Mouse (Mus musculus) hindlimb bud, embryonic 11.5 days (tissue): ENCODE results near the gene Cebpg.

Experiments
- DNase-seq: peaks from one replicate; pipeline ENCODE4 v3.0.0-alpha.2; 2012; ENCODE audit warnings: low read depth, low spot score; ENCODE audit errors: extremely low spot score

The Cebpg gene

DNA sequence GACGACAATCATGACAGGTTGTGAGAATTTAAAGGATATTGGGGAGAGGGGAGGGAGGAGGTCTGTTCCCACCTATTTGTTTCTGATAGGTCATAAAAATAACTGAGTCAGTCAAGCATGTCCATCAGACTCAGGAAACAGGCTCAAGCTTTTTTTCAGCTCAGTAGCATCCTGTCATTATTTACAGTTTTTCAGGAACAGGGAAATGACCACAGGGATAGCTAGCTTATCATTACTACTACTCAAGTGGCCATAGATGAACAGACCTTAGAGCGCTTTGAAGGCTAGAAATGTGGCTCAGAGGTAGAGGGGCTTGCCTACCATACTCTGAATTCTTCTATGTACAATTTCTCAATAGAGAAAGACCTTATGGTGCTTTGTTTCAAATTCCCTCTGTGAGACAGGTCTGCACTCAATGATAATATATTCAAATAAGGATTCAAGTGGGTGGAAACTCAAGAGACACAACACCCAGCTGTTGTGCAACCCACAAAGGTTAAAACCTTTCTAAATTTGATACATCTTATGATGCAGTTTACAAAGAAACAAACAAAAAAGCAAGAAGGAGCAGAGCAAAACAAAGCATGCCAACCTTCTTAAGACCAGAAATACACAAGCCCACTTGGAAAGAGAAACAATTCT, 1.3 kb downstream of the Cebpg start:
- DNase-seq, result no peak

DNA sequence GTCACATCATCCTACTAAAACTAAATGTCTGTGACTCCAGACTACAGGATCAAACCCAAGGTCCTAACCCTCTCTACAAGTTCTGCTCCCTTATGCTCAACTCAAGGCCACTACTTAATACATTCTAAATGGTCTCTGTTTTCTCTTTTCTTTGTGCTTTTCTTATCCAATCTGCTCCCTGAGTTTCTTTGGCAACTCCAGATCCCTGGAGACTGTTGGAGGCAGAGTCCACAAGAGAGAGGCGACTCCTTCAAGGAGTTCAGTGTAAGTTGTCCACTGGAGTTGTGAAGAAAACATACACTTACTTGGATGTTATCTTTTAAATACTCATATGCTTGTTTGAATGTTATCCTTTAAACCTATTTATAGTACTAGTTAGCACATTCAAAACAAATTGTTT, 2.1 kb downstream of the Cebpg start:
- no peak for DNase-seq

DNA sequence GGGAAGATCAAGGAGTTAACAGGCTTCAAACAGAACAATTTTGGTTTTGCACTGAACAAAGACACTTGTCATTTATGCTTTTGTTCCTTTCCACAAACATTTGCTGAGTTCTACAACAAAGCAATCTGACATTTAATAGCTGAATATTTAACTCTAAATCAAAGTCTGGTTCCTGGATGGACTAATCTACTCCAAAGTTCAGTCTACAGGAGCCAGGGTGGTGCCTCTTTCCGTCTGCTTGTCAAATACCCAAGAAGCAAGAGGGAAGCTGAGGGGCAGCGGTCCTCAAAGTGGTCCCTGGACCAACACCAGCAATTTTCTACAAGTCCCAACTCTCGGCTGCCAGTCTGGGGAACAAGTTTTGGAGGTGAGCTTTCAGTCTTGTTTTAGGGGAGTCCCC, 3.2 kb downstream of the Cebpg start:
- no peak for DNase-seq

DNA sequence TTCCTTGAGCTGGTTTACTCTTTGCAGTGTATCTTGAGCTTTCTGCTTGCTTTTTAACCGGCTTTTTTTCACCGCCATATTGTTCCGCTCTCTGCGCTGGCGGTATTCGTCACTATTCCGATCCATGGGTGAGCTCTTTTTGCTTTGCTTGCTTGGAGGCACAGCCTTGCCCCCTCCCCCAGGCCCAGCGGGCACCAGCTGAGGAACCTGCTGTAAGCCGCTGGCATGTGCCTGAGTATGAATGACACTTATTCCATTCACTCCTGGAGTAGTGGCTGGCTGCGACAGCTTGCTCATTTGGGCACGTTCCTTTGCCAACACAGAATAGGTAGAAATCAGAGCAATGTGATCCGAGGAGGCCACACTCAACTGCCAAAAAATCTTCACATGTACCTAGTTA, 5.8 kb downstream of the Cebpg start:
- DNase-seq, result no peak

DNA sequence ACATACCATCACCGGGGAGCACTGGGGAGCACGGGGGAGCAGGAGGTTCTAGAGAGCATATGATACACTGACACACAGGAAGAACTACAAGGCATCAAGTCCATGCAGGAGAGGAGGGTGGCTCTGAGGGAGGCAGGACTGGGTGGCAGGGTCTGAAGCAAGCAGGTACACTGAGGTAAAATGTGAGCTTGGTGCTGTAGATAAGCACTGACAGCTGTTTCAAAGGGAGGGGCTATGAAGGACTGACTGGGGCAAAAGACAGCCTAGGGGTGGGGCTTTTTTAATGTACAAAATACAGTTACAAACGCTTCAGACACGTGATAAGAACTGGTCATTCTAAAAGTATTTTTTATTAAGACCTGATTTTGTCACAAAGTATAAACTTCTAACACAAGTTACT, 10.3 kb downstream of the Cebpg start:
- no peak for DNase-seq

DNA sequence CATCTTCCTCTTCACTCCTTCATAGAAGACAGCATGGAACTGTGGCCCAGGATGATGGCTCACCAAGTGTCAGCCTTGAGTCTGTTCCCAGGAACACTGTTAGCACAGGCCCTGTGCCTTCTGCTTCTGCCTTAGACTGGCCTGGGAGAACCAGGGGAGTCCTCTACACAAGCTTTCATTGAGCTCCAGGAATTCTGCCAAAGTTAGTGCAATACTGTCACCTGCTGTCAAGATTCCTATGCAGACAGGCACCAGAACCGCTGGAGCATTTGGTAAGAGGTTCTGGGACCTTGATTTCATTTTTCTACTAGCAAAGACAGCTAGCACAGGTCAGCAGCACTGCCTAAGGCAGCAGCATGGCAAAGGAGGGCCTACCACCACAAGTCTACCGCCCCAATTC, 11.7 kb downstream of the Cebpg start:
- no peak for DNase-seq

DNA sequence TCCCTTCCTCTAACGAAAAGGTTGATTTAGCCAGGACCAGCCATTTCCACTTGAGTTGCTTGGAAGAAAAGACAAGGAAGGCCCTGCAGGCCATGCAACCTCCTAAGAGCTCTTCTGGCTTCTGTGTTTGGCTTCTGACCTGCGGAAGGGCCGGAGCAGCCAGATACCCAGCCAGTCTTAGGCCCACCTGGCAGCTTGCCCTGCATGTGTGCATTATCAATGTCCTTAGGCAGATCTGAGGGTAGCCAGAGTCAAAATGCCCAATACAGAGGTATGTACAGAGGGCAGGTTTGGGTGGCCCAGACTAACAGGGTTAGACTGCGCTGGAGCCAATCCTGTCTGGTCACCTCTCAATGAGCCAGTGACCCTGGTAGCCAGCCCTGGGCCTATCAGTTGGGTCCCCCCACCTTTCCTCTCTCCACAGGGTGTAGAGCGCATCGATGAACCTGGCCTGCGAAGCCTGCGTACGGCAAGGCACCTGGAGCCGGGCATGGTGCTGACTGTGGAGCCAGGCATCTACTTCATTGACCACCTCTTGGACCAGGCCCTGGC, 13.0 kb downstream of the Cebpg start:
- DNase-seq, result no peak

DNA sequence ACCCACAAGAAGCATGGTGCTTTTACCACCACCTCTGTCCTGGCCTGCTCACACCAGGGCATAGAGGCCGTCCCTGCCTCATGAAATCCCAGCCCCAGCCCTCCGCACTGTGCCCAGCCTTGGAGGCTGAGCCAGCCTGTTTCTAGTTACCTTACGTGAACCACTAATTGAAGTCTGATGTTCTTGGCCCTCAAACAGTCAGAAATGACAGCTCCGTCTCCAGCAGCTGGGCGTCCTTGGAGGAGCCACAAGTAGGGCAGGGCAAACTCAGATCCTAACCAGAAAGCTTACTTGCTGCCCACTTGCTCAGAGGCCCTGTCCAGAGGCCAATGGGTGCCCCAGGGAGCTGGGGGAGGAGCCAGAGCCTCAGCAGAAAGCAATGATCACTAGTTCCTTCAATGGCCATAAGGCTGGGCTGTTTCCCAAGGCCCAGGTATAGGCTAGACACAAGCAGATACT, 13.6 kb downstream of the Cebpg start:
- DNase-seq, result peak; percentile 22

DNA sequence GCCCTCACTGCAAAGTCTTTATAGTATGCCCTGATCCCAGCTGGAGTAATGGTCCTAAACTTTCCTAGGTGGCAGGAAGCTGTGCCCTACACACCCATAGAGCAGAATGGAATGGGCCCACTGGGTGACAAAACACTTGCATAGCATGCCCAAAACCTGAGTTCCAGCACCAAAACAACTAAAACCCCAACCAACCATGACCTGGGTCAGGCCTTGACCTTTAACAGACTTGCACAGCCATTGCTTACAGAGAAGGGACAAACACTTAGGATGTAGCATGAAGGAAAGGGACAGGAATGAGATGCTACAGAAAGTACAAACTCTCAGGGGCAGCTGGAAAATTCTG, 14.2 kb downstream of the Cebpg start:
- no peak for DNase-seq

DNA sequence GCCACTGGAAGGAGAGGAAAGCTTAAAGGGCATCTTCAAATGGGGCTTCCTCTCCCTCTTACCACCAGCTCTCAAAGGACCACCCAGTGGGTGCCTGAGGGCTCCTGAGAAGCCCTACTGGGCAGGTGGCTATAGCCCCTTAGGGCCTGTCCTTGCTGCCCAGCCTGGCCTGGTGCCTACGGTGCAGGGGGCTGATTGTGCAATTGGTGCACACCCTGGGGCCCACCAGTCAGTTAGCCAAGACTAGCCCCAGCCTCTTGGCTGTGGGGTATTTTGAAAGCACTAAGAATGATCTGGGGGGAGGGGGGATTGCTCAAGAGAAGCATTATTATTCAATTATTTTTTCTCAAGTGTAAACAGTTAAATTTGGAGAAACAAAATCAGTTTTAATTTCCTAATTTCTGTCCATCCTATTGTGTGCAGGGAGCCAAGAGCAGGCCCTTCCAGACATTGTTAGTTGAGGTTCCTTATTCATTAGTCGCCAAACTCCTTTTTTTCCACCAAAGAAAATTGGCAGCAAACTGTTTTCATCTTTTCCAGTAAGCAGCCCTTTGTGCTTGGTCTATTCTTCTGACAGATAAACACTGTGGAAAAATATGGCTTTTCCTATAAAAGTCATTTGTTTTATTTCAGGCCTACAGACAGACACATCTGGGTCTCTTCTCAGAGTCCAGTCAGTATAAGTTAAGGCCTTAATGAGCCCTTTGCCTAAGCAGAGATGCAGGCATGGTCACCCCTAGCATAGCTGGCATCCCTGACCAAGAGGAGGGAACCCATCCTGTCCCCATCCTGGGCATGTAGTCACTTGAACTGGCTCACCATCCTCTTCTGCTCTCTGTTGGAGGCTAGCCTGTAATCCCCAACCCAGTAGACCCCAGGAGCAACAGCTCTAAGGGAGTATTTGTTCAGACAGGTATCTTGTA, 14.8 kb downstream of the Cebpg start:
- no peak for DNase-seq

DNA sequence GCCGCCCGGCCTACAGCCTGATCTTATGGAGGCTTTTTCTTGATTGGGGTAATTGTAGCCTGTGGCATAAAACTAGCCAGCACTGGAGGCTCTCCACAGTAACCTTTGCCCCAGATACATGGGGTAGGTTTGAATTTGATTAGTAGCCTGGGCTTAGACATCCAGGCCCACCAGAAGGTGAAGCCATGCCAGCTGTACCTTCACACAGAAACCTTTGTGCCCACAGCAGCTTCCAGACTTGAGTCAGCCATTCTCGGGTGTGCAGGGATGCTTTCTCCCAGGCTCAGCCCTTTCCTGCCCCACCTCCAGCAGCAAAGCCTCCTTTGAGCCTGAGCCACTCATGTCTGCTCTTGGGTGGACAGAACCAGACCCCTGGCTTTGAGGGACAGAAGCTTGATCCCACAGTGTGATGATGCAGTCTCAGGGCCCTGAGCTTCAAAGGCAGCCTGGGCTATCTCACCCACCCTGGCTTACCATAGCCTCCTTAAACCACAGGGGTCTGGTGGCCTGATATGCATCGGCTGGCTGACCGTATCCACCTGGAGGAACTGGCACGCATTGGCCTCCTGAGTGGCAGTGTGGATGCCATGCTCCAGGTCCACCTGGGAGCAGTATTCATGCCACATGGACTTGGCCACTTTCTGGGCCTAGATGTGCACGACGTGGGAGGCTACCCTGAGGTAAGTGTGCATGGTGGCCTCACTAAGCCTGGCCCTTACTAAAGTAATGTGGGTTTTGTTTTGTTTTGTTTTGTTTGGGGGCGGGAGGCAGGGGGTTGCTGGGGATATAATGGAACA, 16.0 kb downstream of the Cebpg start:
- no peak for DNase-seq

DNA sequence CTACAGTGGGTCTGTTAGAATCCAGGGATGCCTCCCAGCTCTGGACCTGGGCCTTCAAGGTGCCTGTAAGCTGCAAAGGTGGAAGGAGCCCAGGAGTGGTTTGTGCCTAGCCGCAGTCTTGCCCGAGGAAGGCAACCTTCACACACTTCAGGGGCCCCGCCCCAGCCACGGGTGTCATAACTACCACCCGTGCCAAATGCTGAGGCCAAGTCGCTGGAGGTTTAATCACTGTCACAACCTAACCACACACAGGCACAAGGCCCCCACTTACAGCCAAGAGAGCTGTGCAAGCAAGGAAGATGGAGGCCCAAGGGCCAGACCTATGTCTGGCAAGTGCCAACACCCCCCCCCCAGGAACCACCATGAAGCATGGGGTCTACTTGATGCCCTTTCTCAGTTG, 19.0 kb downstream of the Cebpg start:
- DNase-seq, result no peak

DNA sequence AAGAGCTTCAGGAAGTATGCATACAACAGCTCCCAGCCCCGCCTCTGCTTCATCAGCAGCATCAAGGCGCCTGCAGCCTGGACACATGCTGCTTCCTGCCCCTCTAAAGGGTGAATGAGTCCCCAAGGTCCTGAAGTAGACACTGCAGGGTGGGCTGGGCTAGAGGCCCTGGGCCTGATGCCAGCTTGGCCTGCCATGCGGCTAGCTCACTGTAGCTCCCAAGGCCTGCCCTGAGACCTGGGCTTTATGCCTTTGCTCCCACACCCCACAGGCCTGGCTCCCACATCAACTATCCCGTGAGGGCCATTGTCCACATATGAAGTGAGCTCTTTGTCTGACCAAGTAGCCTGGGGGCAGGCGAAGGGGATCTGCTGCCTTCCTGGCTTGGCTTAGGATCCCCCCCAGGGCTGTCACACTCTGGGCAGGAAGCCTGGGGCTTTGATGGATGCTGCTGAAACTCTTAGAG, 20.1 kb downstream of the Cebpg start:
- no peak for DNase-seq

DNA sequence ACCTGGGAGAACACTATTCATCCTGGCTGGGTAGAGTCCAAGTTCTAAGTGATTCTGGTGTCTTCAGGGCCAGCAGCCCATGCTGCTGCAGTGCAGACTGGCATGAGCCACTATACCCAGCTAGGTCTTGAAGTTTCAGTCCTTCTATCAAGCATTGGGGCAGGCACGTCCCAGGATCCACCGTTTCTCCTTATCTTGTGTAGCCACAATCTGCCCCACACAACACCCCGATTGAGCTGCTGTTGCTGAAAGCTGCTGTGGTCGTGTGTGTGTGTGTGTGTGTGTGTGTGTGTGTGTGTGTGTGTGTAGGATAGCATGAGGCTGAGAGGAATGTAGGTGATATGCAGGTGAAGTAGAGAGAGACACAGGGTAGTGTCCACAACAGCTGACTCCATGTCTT, 20.8 kb downstream of the Cebpg start:
- no peak for DNase-seq

DNA sequence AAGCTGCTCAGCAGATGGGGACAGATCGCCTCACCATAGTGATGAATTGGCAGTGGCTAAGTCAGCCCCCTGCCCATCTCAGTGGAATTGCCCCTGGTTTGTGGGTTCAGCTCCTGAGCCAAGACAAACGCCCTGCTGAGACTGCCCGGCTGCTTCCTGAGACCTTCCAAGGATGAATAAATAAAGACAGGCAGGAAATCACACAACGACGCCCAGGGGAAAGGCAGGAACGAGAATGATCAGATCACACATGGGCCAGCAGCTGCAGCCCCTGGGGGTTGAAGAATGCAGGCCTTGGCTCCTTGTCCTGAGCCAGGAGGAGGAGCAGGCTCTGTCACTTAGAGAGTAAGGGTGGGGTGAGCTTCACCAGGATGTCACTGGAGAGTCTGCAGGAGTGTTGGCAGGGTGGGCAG, 21.2 kb downstream of the Cebpg start:
- DNase-seq, result no peak

DNA sequence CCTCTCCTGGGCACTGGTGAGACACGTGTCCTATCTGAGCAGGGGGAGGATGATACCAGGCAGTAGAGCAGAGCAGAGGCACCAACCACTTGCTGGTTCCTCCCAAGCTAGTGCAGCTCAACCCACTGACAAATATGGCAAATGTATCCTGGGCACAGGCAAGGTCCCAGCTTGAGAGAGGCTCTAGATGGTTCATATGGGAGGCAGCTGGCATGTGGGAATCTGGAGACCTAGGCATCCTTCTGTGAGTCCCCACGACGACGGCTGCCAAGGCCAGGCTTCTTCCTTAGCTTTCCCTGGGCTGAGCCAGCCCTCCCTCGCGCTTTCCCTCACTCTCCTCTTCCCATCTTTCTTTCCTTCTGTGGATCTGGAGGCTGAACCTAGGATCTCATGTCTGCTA, 25.8 kb downstream of the Cebpg start:
- DNase-seq, result no peak

DNA sequence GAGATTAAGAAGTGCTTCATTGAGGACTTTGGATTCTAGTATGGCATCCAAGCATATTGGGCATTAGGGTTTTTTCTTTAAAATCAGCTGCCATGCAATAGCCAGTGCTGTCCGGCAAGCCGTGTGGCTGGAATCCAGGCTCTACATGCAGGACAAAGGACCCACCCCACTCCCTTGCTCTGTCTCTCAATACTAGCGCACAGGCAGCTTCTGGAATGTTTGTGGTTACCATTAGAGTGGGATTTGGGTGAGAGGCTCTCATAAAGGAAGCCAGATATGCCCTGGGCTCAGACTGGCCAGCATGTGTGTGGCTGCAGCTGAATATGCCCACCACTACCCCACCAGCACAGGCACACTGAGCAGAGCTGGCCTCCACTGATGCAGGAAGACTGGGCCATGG, 26.7 kb downstream of the Cebpg start:
- DNase-seq, result no peak

DNA sequence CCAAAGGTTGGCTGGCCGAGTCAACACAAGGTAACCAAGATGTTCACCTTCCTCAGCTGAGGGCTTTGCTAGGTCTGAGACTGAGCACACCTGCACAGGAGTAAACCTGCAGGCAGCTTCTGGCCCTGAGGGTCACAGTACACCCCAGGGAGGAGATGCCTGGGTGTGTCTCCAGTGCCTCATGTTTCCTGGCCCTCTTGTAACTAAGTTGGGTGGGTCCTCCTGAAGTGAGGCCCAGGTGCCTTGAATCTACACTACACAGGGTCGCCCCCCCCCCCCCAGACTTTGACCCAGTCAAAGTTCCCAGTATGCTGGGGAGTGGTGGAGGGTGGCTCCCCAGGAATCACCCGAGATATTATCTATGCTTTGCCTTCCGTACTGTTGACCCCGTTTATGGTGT, 27.1 kb downstream of the Cebpg start:
- DNase-seq, result no peak

DNA sequence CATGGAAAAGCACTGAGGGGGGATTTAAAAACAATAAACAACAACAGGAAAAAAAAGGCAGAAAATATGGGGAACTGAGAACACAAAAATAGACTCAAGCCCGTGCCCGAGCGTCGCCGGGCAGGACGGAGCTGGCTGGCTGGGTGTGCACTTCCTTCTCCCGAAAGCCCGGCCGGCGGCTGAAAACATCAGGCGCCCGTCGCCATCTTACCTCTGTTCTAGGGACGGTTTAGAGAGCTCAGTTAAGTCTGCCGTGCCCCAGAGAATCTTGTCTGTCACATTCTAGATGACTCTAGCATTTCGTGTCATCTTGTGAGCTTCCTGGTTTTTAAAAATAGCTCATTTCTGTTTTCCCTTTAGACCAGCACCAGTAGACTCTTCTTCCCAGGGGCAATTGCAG, 27.8 kb downstream of the Cebpg start:
- DNase-seq, result no peak

DNA sequence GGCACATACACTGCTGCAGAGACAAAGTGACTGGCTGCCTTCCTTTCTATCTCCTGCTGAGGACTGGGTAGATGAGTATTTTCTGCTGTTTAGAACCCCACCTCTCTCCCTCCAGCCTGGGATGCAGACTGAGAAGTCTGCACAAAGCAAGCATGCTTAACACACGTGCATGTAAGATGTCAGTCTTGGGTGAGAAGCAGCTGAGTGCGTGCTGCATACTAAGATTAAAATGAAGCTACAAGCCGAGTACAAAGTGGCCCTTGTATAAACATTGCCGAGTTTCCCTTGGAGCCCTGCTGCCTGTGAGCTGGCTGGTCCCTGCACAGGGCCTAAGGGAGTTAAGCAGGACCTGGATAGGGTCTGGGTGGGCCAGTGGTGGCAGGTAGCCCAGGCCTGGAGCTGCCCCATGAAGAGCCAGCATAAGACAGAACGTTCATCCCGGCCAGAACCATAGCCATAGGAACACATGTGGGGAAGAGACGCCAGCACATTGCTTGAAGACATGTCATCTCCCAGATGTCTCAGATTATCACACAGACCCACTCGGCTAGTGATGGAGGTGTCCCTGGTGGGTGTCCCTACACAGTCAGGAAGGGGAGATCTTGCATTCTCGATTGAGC, 28.5 kb downstream of the Cebpg start:
- DNase-seq, result no peak

DNA sequence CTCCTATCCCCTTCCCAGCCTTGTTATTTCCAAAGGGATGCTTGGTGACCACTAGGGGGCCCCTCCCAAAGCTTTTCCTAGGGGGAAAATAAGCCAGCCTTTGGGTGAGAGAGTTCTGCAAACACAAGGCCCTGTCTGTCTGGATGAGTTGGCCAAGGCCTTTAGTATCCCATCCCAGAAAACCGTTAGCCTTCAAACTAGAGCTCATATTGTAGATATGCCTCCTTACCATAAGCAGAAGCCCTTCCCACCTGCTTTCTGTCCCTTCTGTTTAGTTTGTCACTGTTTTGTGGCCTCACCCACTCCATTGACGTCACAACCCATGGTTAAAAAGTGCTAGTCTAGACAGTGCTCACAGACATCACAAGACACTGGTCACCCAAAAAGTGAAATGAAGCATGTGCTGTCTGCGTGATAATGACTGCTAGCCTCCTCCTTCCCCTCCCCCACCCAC, 29.5 kb downstream of the Cebpg start:
- no peak for DNase-seq
